Mouse (Mus musculus): ENCODE data around the gene Glmp. TPM values are rescaled to one million over a fixed set of nuclear protein-coding genes. Genes with fewer than 3 reads are reported as not detected.

Glmp gene
- polyA plus RNA-seq, 1 experiment, result 96.8 TPM

DNA sequence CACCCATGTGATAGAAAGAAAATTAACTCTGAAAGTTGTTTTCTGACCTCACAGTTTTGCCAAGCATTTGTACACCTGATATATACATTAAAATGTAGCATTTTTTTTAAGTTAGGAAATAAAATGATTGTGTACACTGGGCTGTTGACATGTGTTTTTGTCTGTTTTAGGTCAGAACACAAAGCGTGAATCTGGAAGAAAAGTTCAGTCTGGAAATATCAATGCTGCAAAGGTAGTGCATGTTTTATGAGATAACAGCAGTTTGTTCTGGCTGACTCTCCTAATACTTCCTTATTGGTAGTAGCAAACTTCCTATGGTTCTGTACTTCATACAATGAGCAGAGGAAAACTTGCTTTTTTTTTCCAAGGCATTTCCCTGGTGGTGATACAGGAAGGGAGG, 25.7 kb upstream of the Glmp start:
- Histone ChIP-seq H3K4me1 (ENCODE audit: control insufficient read depth, insufficient read depth, insufficient read length, low read length) (peaks cover 7% of the 10 kb centered on the region; the same call in 1 of the 2 replicates), H3K4me3 (ENCODE audit: insufficient read depth, low read depth, low read length) (no peak overlapping the region), H3K27ac (replicated peaks; ENCODE audit: low read depth, low read length) (no peak overlapping the region)

GRCm38 (mm10) chr3:88328956-88329355, 4.1 kb downstream of the Glmp start:
- Histone ChIP-seq H3K4me3 (ENCODE audit: insufficient read depth, low read depth, low read length) (no peak overlapping the region), H3K4me1 (ENCODE audit: control insufficient read depth, insufficient read depth, insufficient read length, low read length) (peaks cover 16% of the 10 kb centered on the region), H3K27ac (replicated peaks; ENCODE audit: low read depth, low read length) (no peak overlapping the region)

DNA sequence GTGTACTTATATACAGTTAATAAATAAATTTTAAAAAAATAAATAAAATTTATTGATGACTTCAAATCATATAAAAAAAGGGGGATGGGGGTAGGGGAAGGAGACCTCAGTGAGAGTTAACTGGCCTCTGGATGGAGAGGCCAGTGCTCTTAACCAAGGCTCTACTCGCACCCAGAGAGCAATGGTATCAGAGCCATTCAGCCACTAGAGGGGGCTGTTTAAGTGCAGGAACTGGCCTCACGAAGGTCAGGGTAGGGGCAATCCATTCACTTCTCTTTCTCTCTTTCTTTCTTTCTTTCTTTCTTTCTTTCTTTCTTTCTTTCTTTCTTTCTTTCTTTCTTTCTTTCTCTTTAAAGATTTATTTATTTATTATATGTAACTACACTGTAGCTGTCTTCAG, 6.5 kb downstream of the Glmp start:
- no peak overlapping the region for H3K4me3 ChIP-seq (ENCODE audit: insufficient read depth, low read depth, low read length)
- no peak overlapping the region for H3K27ac ChIP-seq (replicated peaks; ENCODE audit: low read depth, low read length)
- peaks cover 8% of the 10 kb centered on the region; the same call in 1 of the 2 replicates for H3K4me1 ChIP-seq (ENCODE audit: control insufficient read depth, insufficient read depth, insufficient read length, low read length)

DNA sequence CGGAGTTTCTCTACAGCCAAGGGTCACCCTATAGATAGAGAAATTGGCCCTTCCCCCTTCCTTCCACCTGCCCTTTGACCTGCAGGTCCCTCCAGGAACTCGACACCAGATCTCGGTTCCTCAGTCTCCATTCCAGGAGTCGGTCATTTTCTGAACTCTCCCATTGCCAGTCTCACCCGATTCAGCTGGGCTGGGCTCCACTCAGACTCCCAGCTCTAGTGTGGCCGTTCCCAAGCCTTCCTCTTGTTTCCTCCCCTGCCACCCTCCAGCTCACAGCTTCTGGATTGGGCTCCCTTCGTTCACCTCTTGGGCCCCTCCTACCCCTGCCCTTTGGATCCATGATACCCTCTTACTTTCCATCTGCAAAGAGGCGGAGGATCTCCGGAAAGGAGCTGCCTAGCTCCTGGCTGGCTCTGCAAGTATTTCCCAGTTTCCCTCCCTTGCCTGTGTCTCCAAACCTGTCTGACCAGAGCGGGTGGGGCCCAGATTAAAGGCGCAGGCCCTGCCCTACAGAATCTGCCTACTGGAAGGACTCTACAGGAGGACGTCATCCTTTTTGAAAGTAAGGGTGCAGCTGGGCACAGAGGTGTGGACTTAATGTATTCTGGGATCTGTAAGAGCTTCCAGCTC, 9.3 kb downstream of the Glmp start:
- Histone ChIP-seq H3K27ac (replicated peaks; ENCODE audit: low read depth, low read length) (peak overlapping the region; percentile 44), H3K4me1 (ENCODE audit: control insufficient read depth, insufficient read depth, insufficient read length, low read length) (peaks cover 12% of the 10 kb centered on the region; the same call in 1 of the 2 replicates), H3K4me3 (ENCODE audit: insufficient read depth, low read depth, low read length) (peak overlapping the region; percentile 93)

GRCm38 (mm10) chr3:88334902-88335435, 10.1 kb downstream of the Glmp start:
- Histone ChIP-seq H3K4me1 (ENCODE audit: control insufficient read depth, insufficient read depth, insufficient read length, low read length) (peaks cover 12% of the 10 kb centered on the region; the same call in 1 of the 2 replicates), H3K27ac (replicated peaks; ENCODE audit: low read depth, low read length) (peak overlapping the region; percentile 74), H3K4me3 (ENCODE audit: insufficient read depth, low read depth, low read length) (peak overlapping the region; percentile 93)

- peaks cover 12% of the 10 kb centered on the region; the same call in 1 of the 2 replicates for H3K4me1 ChIP-seq (ENCODE audit: control insufficient read depth, insufficient read depth, insufficient read length, low read length)
- peak overlapping the region; percentile 93 for H3K4me3 ChIP-seq (ENCODE audit: insufficient read depth, low read depth, low read length)
These were observed 10.7 kb downstream of the Glmp start for GRCm38 (mm10) chr3:88335436-88336053.

DNA sequence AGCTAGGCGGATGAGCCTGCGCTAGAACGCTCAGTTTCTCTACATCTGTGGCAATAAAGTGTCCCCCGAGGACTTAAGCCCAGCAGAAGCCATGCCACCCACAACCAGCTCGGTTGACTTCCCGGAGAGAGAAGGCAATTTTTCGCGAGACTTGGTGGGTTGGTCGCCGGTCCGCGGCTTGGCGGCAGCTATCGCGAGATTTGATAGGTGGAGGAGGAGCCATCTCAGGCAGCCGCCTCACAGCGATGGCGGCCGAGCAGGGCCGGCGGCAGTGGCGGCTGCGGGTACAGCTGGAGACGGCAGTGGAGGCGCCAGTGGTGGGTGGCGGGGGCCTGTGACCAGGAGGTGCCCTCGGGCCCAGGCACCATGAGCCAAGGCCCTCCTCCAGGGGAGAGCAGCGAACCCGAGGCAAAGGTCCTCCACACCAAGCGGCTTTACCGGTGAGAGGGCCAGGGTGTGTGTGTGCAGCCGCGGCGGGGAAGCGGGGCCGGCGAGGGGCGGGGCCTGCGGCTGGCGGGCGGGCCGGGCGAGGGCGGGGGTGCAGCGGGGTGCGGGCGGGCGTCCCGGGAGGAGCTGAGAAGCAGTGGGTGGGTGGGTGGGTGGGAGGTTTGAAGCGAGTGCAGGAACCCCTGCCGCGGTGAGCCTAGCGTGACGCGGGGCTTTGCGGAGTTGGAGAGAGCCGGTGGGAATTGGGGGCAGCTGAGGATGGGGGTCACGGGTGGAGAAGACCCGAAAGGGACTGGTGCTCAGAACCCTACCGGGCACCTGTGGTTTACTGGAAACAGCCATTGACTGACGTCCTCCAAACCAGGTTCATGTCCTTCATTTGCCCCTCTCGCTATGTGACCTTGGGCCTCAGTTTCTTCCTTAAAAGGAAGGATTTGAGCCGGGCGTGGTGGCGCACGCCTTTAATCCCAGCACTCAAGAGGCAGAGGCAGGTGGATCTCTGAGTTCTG, 11.5 kb downstream of the Glmp start, which contains the start of the genes Tmem79 and Smg5:
Gene Tmem79 (minus strand): TSS at position 91 of the 956 bp plus-strand sequence.
Gene Smg5 (plus strand): TSS at position 203 of the 956 bp plus-strand sequence.
- Histone ChIP-seq H3K4me3 (ENCODE audit: insufficient read depth, low read depth, low read length) (peak within 1 kb of the TSS; percentile 93), H3K4me1 (ENCODE audit: control insufficient read depth, insufficient read depth, insufficient read length, low read length) (peaks cover 12% of the 10 kb centered on the region; the same call in 1 of the 2 replicates), H3K27ac (replicated peaks; ENCODE audit: low read depth, low read length) (peak within 1 kb of the TSS; percentile 91)

More at GRCm38 (mm10) chr3:88335436-88336053, 10.7 kb downstream of the Glmp start:
- H3K27ac ChIP-seq (replicated peaks; ENCODE audit: low read depth, low read length), result peak overlapping the region; percentile 87

DNA sequence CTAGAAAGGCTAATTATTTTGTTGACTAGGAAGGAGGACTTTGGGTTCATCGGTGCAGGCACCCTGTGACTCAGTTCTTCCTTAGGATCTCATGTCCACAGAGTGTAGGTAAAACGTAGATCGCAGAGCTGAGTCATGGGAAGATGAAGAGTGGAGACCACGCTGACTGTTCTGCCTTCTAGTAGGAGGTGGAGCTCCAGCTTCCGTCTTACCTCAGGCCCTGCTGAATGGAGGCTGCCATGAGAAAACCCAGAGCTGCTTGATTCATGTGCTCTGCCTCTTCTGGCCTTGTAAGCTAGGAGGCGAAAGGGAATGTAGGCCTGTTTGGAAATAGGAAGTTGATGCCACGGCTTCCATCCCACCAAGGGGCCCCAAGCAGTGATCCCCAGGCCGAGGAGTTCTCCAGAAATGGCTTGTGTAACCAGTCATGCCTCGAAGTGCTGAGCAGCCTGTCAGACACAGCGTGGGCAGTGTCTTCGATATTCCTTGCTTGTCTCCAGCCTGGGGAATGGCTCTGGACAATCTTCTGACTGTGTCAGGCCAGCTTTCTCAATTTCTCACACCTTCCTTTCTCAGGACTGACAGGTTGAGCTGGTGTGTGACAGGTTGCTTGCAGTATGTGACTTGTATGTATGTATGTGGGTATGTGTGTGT, 12.7 kb downstream of the Glmp start:
- Histone ChIP-seq H3K4me3 (ENCODE audit: insufficient read depth, low read depth, low read length) (peak overlapping the region; percentile 36), H3K27ac (replicated peaks; ENCODE audit: low read depth, low read length) (peak overlapping the region; percentile 65), H3K4me1 (ENCODE audit: control insufficient read depth, insufficient read depth, insufficient read length, low read length) (peaks cover 8% of the 10 kb centered on the region; the same call in 1 of the 2 replicates)

DNA sequence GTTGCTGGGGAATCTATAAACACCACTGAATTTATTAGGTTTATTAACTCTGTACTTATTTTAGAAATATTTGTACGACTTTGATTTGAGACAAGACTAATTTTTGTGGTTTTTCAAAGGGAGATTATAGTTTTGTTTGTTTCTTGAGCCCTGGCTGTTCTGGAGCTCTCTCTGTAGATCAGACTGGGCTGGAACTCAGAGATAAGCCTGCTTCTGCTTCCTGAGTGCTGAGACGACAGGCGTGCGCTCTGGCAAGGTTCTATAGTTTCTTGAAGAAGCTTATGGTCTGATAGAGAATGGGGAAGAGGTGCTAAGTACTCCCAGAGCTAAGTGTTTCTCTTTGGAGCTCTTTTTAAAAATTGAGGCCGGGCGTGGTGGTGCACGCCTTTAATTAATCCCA, 13.5 kb downstream of the Glmp start:
- no peak overlapping the region for H3K4me3 ChIP-seq (ENCODE audit: insufficient read depth, low read depth, low read length)
- H3K4me1 ChIP-seq (ENCODE audit: control insufficient read depth, insufficient read depth, insufficient read length, low read length), result peaks cover 4% of the 10 kb centered on the region; the same call in 1 of the 2 replicates
- H3K27ac ChIP-seq (replicated peaks; ENCODE audit: low read depth, low read length), result no peak overlapping the region

GRCm38 (mm10) chr3:88339006-88339405, 14.2 kb downstream of the Glmp start:
- peak overlapping the region; percentile 5; the same call in 1 of the 2 replicates for H3K27ac ChIP-seq (replicated peaks; ENCODE audit: low read depth, low read length)
- H3K4me3 ChIP-seq (ENCODE audit: insufficient read depth, low read depth, low read length), result no peak overlapping the region
- peaks cover 4% of the 10 kb centered on the region; the same call in 1 of the 2 replicates for H3K4me1 ChIP-seq (ENCODE audit: control insufficient read depth, insufficient read depth, insufficient read length, low read length)

GRCm38 (mm10) chr3:88350732-88351131, 25.9 kb downstream of the Glmp start:
- Histone ChIP-seq H3K4me3 (ENCODE audit: insufficient read depth, low read depth, low read length) (no peak overlapping the region), H3K4me1 (ENCODE audit: control insufficient read depth, insufficient read depth, insufficient read length, low read length) (peaks cover 4% of the 10 kb centered on the region; the same call in 1 of the 2 replicates)

DNA sequence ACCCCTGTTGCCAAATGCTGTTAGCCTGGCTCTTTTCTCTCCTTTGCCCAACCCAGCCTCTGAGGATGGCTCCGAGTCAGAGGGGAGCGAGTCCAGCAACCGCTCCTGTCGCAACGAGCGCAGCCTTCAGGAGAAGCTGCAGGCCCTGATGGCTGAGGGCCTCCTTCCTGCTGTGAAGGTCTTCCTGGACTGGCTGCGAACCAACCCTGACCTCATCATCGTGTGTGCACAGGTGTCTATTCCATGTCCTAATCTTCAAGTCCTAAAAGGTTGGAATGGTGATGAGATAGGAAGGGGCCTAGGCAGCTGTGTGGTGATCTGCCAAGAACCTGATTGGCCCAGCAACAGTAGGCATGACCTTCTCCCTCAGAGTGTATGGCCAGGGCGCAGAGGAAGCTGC, 28.1 kb downstream of the Glmp start:
- H3K27ac ChIP-seq (replicated peaks; ENCODE audit: low read depth, low read length), result peak overlapping the region; percentile 91
- no peak overlapping the region for H3K4me3 ChIP-seq (ENCODE audit: insufficient read depth, low read depth, low read length)
- H3K4me1 ChIP-seq (ENCODE audit: control insufficient read depth, insufficient read depth, insufficient read length, low read length), result peaks cover 9% of the 10 kb centered on the region

More at GRCm38 (mm10) chr3:88350732-88351131, 25.9 kb downstream of the Glmp start:
- H3K27ac ChIP-seq (replicated peaks; ENCODE audit: low read depth, low read length), result no peak overlapping the region

DNA sequence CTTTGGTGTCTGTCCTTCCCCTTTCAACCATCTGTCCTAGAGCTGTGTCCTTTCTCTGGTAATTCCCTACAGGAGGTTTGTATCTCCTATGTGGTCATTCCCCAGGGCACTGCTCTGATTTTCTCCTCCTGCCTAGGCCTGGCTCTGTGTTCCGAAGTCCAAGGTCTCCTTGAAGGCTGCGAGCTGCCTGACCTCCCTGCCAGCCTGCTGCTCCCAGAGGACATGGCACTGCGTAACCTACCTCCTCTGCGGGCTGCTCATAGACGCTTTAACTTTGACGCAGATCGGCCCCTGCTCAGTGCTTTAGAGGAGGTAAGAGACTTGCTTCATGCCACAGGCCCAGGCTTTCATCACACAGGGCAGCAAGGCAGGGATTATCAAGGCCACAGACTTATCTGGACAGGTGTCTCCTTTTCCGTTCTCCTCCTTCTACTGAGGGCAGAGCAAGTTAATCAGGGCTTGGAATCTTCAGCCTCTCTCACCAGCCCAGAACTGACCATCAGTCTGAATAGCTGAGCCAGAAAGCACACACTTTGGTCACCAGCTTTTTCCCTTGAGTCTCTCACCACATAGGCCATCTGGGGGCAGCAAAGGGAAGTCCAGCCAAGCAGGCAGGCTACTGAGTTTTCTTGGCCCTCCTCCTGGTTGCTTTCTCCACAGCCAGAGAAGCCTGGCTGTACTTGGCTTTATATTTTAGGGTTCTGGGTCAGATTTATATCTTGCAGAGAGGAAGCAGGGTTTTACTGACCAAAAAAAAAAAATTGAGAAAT, 29.8 kb downstream of the Glmp start:
- Histone ChIP-seq H3K4me3 (ENCODE audit: insufficient read depth, low read depth, low read length) (no peak overlapping the region), H3K27ac (replicated peaks; ENCODE audit: low read depth, low read length) (peak overlapping the region; percentile 96), H3K4me1 (ENCODE audit: control insufficient read depth, insufficient read depth, insufficient read length, low read length) (peaks cover 9% of the 10 kb centered on the region)
